Mouse (Mus musculus) limb, embryonic 11.5 days (tissue): ENCODE results near the gene Orai3. TPM values are rescaled to one million over a fixed set of nuclear protein-coding genes. Genes with fewer than 3 reads are reported as not detected.

ENCODE experiments used
- ATAC-seq: fragments of 200-750 bp; cut with Nextera tagmentation; 2 replicates; pipeline ENCODE4 v1.8.0; 2017; ENCODE audit warnings: low read depth; ENCODE audit not compliant: insufficient number of reproducible peaks, low FRiP score, low TSS enrichment
- DNase-seq: peaks from one replicate; pipeline ENCODE4 v3.0.0-alpha.2; 2015; ENCODE audit warnings: low spot score
- H3K27ac ChIP-seq: fragments of 300-500 bp; sonication (generic); replicated peaks from 2 replicates; pipeline ENCODE4 v1.5.1; 2014; ENCODE audit warnings: low read depth, mild to moderate bottlenecking, low read length
- H3K27me3 ChIP-seq: fragments of 300-500 bp; sonication (generic); 2 replicates; pipeline ENCODE4 v1.6.1; 2014; ENCODE audit warnings: mild to moderate bottlenecking, low read length, mixed read lengths; ENCODE audit not compliant: control insufficient read depth, insufficient read depth
- H3K36me3 ChIP-seq: fragments of 300-500 bp; sonication (generic); 2 replicates; pipeline ENCODE4 v1.6.1; 2014; ENCODE audit warnings: mild to moderate bottlenecking, low read length, moderate library complexity, mixed read lengths; ENCODE audit not compliant: control insufficient read depth, insufficient read depth
- H3K4me1 ChIP-seq: fragments of 300-500 bp; sonication (generic); 2 replicates; pipeline ENCODE4 v1.6.1; 2014; ENCODE audit warnings: low read length, mixed read lengths; ENCODE audit not compliant: control insufficient read depth, insufficient read depth
- H3K4me2 ChIP-seq: fragments of 300-500 bp; sonication (generic); 2 replicates; pipeline ENCODE4 v1.6.1; 2014; ENCODE audit warnings: low read depth, mild to moderate bottlenecking, moderate library complexity; ENCODE audit not compliant: severe bottlenecking
- H3K4me3 ChIP-seq: fragments of 300-500 bp; sonication (generic); 2 replicates; pipeline ENCODE4 v1.5.1; 2014; ENCODE audit warnings: low read depth, low read length
- H3K9ac ChIP-seq: fragments of 300-500 bp; sonication (generic); 2 replicates; pipeline ENCODE4 v1.6.1; 2014; ENCODE audit warnings: mild to moderate bottlenecking, low read length
- H3K9me3 ChIP-seq: fragments of 300-500 bp; sonication (generic); 2 replicates; pipeline ENCODE4 v1.6.1; 2016; ENCODE audit warnings: low read length; ENCODE audit not compliant: control insufficient read depth
- WGBS: fragments of 180-500 bp; shearing (Covaris S2); extraction: QIAGEN DNeasy Blood & Tissue Kit; methylation state at CpG from one replicate; pipeline ENCODE4 v1.1.7; 2014; 5-methylcytosine and 5-hydroxymethylcytosine counted together
- polyA plus RNA-seq: library from polyadenylated mRNA; unstranded; fragments of >200 nt; fragmentation: Nextera tagmentation; extraction: Ambion mirVana; gene quantifications from 2 replicates; pipeline ENCODE4 v1.2.1, GENCODE M21; 2014

Orai3 gene
- polyA plus RNA-seq, 1 experiment from 2014 or later, result 12.3 TPM

DNA sequence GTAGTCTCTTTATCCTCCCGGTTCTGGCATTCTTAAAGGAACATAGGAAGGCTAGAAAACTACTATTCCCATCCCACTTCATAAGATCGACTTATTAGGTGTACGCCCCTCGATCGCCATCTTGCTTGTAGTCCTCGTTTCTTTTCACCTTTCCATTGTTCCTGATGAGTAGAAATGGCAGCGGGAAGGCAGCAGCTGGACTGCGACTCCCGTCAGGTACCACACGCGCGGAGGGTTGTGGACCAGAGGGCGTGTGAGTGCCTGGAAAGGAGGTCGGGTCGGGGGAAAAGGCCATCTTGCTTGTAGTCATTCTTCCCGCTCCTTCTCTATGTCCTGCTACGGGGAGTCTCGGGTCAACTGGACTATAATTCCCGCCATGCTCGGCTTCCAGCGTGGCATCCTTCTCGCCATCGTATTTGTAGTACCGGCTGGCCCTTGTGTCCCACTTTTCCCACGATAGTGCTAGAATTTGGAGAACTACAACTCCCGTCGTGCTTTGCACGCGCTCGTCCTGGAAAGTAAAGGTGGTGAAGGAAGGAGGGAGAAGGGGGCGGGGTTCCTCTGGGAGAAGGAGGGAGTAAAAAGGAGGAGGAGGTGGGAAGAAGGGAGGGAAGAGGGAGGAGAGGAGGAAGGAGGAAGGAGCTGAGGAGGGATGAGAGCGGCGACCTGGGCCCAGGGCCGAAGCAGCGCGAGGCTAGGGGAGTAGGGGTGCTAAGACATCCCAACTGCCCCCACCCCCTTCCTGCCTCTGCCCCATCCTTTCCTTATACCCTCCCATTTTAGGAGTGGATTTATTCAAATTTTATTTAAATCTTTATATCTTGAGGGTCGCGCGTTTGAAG, 23.7 kb upstream of the Orai3 start:
- no peaks in the 10 kb centered on the region for H3K9me3 ChIP-seq
- peak overlapping the region; percentile 80 for H3K4me2 ChIP-seq
- peak; percentile 84 for ATAC-seq
- peak overlapping the region; percentile 85 for H3K9ac ChIP-seq
- under 1% methylated on average over 39 of the region's 39 CpGs for whole genome bisulfite sequencing
- peak overlapping the region; percentile 87 for H3K4me3 ChIP-seq
- H3K27me3 ChIP-seq, result no peaks in the 10 kb centered on the region
- H3K36me3 ChIP-seq, result peaks cover 22% of the 10 kb centered on the region
- DNase-seq, result peak; percentile 97
- H3K4me1 ChIP-seq, result peaks cover 8% of the 10 kb centered on the region
- peak overlapping the region; percentile 93 for H3K27ac ChIP-seq

DNA sequence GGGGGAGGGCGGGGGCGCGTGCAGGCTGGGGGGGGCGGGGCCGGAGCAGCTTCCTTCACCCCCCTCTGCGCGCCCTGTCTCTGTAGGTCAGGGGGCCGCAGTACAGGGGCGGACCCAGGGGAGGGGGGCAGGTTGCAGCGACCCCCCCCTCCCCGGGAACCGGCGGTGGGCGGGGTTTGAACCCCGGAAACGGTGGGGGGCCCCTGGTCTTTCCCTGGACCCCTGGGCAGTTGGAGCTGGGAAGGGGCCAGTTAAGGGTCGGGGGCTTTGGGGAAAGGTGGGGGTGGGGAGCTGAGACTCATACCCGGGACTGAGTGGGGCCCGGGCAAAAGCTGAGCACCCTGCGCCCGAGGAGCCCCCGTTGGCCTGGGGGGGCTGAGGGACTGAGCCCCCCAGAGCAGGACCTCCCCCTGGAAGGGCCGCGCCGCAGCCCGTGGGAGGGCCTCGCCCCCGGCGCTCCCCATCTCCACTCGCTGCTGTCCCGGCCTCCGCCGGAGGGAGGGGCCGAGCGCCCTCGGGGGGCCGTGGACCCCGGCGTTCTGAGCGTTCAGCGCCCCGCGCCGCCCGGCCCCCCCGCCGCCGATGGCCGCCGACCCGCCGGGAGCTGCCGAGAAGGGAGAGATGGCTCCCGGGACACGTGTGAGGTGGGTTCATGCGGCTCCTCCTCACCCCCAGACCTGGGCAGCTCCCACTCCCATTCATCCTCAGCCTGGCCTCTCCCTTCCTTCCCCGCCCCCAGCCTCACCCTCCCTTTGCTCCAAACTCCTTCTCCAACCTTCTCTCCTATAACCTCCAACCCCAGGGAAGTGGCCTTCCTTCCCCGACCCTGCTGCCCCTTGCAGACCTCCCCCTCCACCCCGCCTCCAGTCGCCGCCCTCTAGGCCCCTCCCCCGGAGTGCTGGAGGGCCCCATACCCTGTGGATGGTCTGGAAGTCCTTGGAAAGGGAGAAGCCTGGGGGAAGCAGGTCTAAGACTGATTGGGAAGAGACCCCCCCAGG, 22.8 kb upstream of the Orai3 start:
- peak; percentile 77 for DNase-seq
- peak; percentile 31 for ATAC-seq
- H3K9ac ChIP-seq, result peak overlapping the region; percentile 85
- no peaks in the 10 kb centered on the region for H3K9me3 ChIP-seq
- H3K36me3 ChIP-seq, result peaks cover 25% of the 10 kb centered on the region
- H3K4me2 ChIP-seq, result peak overlapping the region; percentile 80
- H3K27ac ChIP-seq, result peak overlapping the region; percentile 93
- peak overlapping the region; percentile 87 for H3K4me3 ChIP-seq
- H3K4me1 ChIP-seq, result peaks cover 8% of the 10 kb centered on the region
- no peaks in the 10 kb centered on the region for H3K27me3 ChIP-seq
- WGBS, result 0% methylated on average over 25 of the region's 62 CpGs

DNA sequence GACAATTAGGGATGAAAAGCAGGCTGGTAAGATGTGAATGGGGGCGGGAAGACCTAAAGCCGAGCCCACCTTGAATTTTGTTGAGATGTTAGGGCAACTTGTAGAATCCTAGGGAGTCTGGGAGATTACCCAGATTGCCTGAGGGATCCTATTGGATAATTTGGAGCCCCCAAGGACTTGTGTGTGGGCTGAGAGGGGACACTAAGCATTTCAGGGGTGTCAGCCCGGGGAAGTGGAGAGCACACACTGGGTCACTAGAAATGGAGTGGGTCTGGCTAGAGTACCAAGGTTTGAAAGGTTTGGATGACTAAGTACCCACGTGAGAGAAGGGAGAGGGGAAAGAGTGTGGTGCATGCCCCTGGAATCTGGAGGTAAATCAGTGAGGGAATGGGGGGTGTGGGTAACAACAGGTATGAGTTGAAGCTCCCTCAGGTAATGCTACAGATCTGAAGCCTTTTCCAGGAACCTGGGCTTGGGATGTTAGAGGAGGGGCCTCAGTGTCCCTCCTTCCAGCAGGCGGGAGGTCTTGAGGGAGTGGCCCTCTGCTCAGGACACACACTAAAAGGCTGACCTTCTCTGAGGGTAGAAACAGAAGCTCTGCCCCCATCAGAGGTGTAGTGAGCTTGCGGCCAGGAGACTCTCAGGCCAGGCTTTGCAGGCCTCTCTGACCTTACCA, 21.9 kb upstream of the Orai3 start:
- H3K9ac ChIP-seq, result peak overlapping the region; percentile 85; the same call in 1 of the 2 replicates
- 44% methylated on average over 6 of the region's 6 CpGs for WGBS
- H3K4me3 ChIP-seq, result peak overlapping the region; percentile 87
- H3K27ac ChIP-seq, result peak overlapping the region; percentile 93; the same call in 1 of the 2 replicates
- DNase-seq (no peak), ATAC-seq (no peak)
- H3K9me3 ChIP-seq, result no peaks in the 10 kb centered on the region
- peaks cover 8% of the 10 kb centered on the region for H3K4me1 ChIP-seq
- peaks cover 33% of the 10 kb centered on the region for H3K36me3 ChIP-seq
- peak overlapping the region; percentile 80 for H3K4me2 ChIP-seq
- no peaks in the 10 kb centered on the region for H3K27me3 ChIP-seq

DNA sequence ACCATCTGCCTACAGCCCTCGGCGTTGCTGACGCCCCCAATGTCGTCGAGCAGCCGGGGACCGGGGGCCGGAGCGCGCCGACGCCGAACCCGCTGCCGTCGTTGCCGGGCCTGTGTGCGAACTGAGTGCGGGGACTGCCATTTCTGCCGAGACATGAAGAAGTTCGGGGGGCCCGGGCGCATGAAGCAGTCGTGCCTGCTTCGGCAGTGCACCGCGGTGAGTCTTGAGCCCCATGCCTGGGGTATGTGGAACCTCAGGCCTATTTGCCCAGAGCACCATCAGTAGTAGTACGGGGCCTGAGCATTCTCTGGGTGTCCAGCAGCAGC, 21.4 kb upstream of the Orai3 start:
- peak overlapping the region; percentile 80; the same call in 1 of the 2 replicates for H3K4me2 ChIP-seq

DNA sequence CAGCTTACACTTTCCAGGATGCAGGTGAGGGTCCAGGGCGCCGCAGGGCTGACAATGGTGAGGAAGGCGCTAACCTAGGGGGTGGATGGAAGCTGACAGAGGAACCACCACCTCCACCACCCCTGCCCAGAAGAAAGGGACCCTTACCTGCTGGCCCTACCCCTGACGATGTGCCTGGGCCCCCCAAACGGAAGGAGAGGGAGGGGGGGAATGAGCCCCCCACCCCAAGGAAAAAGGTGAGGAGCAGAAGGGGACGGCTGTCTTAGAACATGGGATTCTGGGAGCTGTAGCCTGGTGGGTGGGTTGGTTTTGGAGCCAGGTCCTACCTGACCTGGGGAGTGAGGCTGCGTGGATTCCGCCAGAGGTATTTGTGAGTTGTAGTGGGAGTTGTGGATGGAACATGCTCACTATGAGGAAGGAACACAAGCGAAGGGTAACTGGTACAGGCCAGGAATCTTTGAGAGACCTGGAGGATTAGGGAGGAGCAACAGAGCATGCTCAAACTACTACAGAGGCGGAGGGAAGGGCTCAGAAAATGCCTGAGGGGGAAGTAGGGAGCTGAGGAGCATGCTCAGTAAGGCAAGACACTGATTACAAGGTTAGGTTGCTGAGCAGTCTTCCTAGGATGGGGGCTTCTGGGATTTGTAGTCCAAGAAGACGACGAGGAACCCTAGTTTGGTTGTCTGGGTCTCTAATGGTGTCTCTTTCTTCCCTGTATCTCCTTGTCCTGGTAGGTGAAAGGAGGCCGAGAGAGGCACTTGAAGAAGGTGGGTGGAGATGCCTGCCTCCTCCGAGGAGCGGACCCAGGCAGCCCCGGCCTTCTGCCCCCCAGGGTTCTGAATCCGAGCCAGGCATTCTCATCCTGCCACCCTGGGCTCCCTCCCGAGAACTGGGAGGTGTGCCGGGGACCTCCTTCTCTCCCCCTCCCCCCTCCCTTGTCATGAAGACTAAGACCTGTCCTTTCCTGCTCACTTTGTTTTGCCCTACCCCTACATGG, 19.2 kb upstream of the Orai3 start:
- DNase-seq (no peak), ATAC-seq (no peak)
- Histone ChIP-seq H3K4me2 (no peak overlapping the region), H3K36me3 (peaks cover 52% of the 10 kb centered on the region), H3K9ac (0 out of 2 replicates have a peak overlapping the region, but pooled peaks have one; percentile 17), H3K9me3 (no peaks in the 10 kb centered on the region), H3K27me3 (no peaks in the 10 kb centered on the region), H3K4me1 (peaks cover 8% of the 10 kb centered on the region), H3K4me3 (no peak overlapping the region), H3K27ac (no peak overlapping the region)
- 90% methylated on average over 19 of the region's 19 CpGs for WGBS

More for the DNA sequence above, 21.4 kb upstream of the Orai3 start:
- Histone ChIP-seq H3K9ac (no peak overlapping the region), H3K36me3 (peaks cover 38% of the 10 kb centered on the region), H3K27ac (no peak overlapping the region), H3K4me3 (peak overlapping the region; percentile 87), H3K9me3 (no peaks in the 10 kb centered on the region), H3K4me1 (peaks cover 8% of the 10 kb centered on the region), H3K27me3 (no peaks in the 10 kb centered on the region)
- WGBS, result 89% methylated on average over 28 of the region's 28 CpGs
- ATAC-seq (no peak), DNase-seq (no peak)

DNA sequence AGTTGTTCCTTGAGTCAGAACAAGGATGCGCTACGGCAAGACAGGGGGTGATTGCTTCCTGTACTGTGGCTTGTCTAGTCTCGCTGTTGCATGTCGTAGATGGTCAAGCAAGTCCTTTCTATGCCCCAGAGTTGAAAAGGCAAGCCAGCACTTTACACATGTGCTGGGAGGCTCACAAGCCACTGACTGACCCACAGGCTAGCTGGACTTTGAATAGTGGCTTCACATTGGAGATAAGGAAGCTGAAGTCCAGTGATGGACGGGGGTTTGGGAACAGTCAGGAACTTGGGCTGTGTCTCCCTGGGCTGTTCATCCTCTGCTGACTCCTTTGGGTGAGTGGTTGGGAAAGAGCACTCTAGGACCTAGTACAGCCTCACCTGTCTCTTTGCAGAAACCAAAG, 18.0 kb upstream of the Orai3 start:
- Histone ChIP-seq H3K4me2 (no peak overlapping the region), H3K4me3 (no peak overlapping the region), H3K36me3 (peaks cover 55% of the 10 kb centered on the region), H3K9ac (no peak overlapping the region), H3K9me3 (no peaks in the 10 kb centered on the region), H3K4me1 (peaks cover 8% of the 10 kb centered on the region), H3K27ac (no peak overlapping the region), H3K27me3 (no peaks in the 10 kb centered on the region)
- 93% methylated on average over 5 of the region's 5 CpGs for WGBS
- ATAC-seq (no peak), DNase-seq (no peak)

DNA sequence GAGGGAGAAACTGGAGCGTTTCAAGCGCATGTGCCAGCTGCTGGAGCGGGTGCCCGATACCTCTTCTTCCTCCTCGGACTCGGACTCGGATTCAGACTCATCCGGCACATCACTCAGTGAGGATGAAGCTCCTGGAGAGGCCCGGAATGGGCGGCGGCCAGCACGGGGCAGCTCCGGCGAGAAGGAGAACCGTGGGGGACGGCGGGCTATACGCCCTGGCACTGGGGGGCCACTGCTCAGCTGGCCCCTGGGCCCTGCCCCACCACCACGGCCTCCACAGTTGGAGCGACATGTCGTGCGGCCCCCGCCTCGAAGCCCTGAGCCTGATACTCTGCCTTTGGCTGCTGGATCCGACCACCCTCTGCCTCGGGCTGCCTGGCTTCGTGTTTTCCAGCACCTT, 17.5 kb upstream of the Orai3 start:
- Histone ChIP-seq H3K9ac (no peak overlapping the region), H3K4me1 (peaks cover 8% of the 10 kb centered on the region), H3K36me3 (peaks cover 57% of the 10 kb centered on the region), H3K4me3 (no peak overlapping the region), H3K27me3 (no peaks in the 10 kb centered on the region), H3K9me3 (no peaks in the 10 kb centered on the region), H3K27ac (no peak overlapping the region), H3K4me2 (no peak overlapping the region)
- 94% methylated on average over 27 of the region's 27 CpGs for WGBS
- no peak for ATAC-seq
- DNase-seq, result no peak
